Mouse (Mus musculus) intestine, postnatal 0 days (tissue): ENCODE measurements around the gene Vmn1r183. TPM values are rescaled to one million over a fixed set of nuclear protein-coding genes. Genes with fewer than 3 reads are reported as not detected.

Experiments
- ATAC-seq: fragments of 200-750 bp; cut with Nextera tagmentation; 2 replicates; pipeline ENCODE4 v1.8.0; 2017; ENCODE audit warnings: mild to moderate bottlenecking, moderate TSS enrichment, moderate library complexity
- H3K27ac ChIP-seq: fragments of 300-500 bp; sonication (generic); 2 replicates; pipeline ENCODE4 v1.5.1; 2014; ENCODE audit warnings: mild to moderate bottlenecking, low read depth, low read length, moderate library complexity
- H3K27me3 ChIP-seq: fragments of 300-500 bp; sonication (generic); replicated peaks from 2 replicates; pipeline ENCODE4 v1.6.1; 2014; ENCODE audit warnings: low read length, mixed read lengths; ENCODE audit not compliant: control insufficient read depth, insufficient read depth
- H3K36me3 ChIP-seq: fragments of 300-500 bp; sonication (generic); 2 replicates; pipeline ENCODE4 v1.6.1; 2014; ENCODE audit warnings: mild to moderate bottlenecking, moderate library complexity; ENCODE audit not compliant: control insufficient read depth, insufficient read depth
- H3K4me1 ChIP-seq: fragments of 300-500 bp; sonication (generic); replicated peaks from 2 replicates; pipeline ENCODE4 v1.6.1; 2014; ENCODE audit warnings: antibody characterized with exemption, low read length, mixed read lengths; ENCODE audit not compliant: control insufficient read depth, insufficient read depth
- H3K4me2 ChIP-seq: fragments of 300-500 bp; sonication (generic); replicated peaks from 2 replicates; pipeline ENCODE4 v1.6.1; 2014; ENCODE audit warnings: low read depth, mild to moderate bottlenecking, moderate library complexity
- H3K4me3 ChIP-seq: fragments of 300-500 bp; sonication (generic); 2 replicates; pipeline ENCODE4 v1.5.1; 2014; ENCODE audit warnings: low read depth, low read length
- H3K9ac ChIP-seq: fragments of 300-500 bp; sonication (generic); 2 replicates; pipeline ENCODE4 v1.6.1; 2014; ENCODE audit warnings: mild to moderate bottlenecking, low read depth, low read length
- H3K9me3 ChIP-seq: fragments of 300-500 bp; sonication (generic); 2 replicates; pipeline ENCODE4 v1.6.1; 2016; ENCODE audit warnings: mixed run types; ENCODE audit not compliant: control insufficient read depth
- CTCF ChIP-seq: sonication (generic); IDR thresholded peaks from 2 replicates; pipeline ENCODE4 v1.5.1; 2016; ENCODE audit warnings: low read depth, mild to moderate bottlenecking, control low read depth, antibody characterized with exemption, moderate library complexity
- WGBS: fragments of 180-500 bp; shearing (Covaris S2); extraction: QIAGEN DNeasy Blood & Tissue Kit; methylation state at CpG from one replicate; pipeline ENCODE4 v1.1.7; 2014; 5-methylcytosine and 5-hydroxymethylcytosine counted together
- polyA plus RNA-seq: library from polyadenylated mRNA; unstranded; fragments of >200 nt; fragmentation: Nextera tagmentation; extraction: Ambion mirVana; gene quantifications from 2 replicates; pipeline ENCODE4 v1.2.1, GENCODE M21; 2015

Vmn1r183 gene
- polyA plus RNA-seq, 1 experiment from 2014 or later: not detected

- no peak for TF ChIP-seq CTCF
- peaks cover 10% of the 10 kb centered on the region; the same call in 1 of the 2 replicates for H3K36me3 ChIP-seq
- 95% methylated on average over 12 of the region's 12 CpGs for WGBS
- H3K4me1 ChIP-seq: no peaks in the 10 kb centered on the region
- no peak overlapping the region for H3K27ac ChIP-seq
- no peak overlapping the region for H3K4me3 ChIP-seq
- no peaks in the 10 kb centered on the region for H3K27me3 ChIP-seq
- ATAC-seq: no peak
- no peaks in the 10 kb centered on the region for H3K9me3 ChIP-seq
- H3K4me2 ChIP-seq: no peak overlapping the region
- H3K9ac ChIP-seq: no peak overlapping the region
Observed at GRCm38 (mm10) chr7:24087485-24088125, 34.6 kb downstream of the Vmn1r183 start.

GRCm38 (mm10) chr7:24104403-24104802, 51.3 kb downstream of the Vmn1r183 start:
- ATAC-seq: no peak
- H3K9me3 ChIP-seq: peaks cover 58% of the 10 kb centered on the region
- no peaks in the 10 kb centered on the region for H3K27me3 ChIP-seq
- peak overlapping the region; percentile 51 for H3K27ac ChIP-seq
- no peak overlapping the region for H3K4me2 ChIP-seq
- WGBS: 94% methylated on average over 9 of the region's 9 CpGs
- H3K4me3 ChIP-seq: no peak overlapping the region
- TF ChIP-seq CTCF: no peak
- peaks cover 83% of the 10 kb centered on the region for H3K36me3 ChIP-seq
- no peak overlapping the region for H3K9ac ChIP-seq
- H3K4me1 ChIP-seq: no peaks in the 10 kb centered on the region

GRCm38 (mm10) chr7:24105144-24105703, 52.2 kb downstream of the Vmn1r183 start:
- peaks cover 58% of the 10 kb centered on the region for H3K9me3 ChIP-seq
- no peak for ATAC-seq
- 95% methylated on average over 18 of the region's 18 CpGs for WGBS
- H3K36me3 ChIP-seq: peaks cover 74% of the 10 kb centered on the region
- no peak overlapping the region for H3K4me3 ChIP-seq
- TF ChIP-seq CTCF: no peak
- no peak overlapping the region for H3K4me2 ChIP-seq
- H3K9ac ChIP-seq: no peak overlapping the region
- H3K27me3 ChIP-seq: no peaks in the 10 kb centered on the region
- H3K27ac ChIP-seq: peak overlapping the region; percentile 51; the same call in 1 of the 2 replicates
- no peaks in the 10 kb centered on the region for H3K4me1 ChIP-seq

- Histone ChIP-seq H3K27me3 (no peaks in the 10 kb centered on the region), H3K9me3 (peaks cover 23% of the 10 kb centered on the region), H3K36me3 (peaks cover 18% of the 10 kb centered on the region), H3K27ac (no peak overlapping the region), H3K4me2 (no peak overlapping the region), H3K4me3 (no peak overlapping the region), H3K9ac (no peak overlapping the region), H3K4me1 (no peaks in the 10 kb centered on the region)
- no peak for ATAC-seq
- TF ChIP-seq CTCF: no peak
- WGBS: 95% methylated on average over 7 of the region's 7 CpGs
Observed at GRCm38 (mm10) chr7:24110839-24111238, 57.8 kb downstream of the Vmn1r183 start.

GRCm38 (mm10) chr7:24111772-24112155, 58.7 kb downstream of the Vmn1r183 start:
- Histone ChIP-seq H3K27me3 (no peaks in the 10 kb centered on the region), H3K27ac (peak overlapping the region; percentile 81), H3K4me3 (peak overlapping the region; percentile 71), H3K9me3 (peaks cover 14% of the 10 kb centered on the region), H3K36me3 (peaks cover 9% of the 10 kb centered on the region), H3K9ac (peak overlapping the region; percentile 58), H3K4me2 (peak overlapping the region; percentile 86), H3K4me1 (no peaks in the 10 kb centered on the region)
- no peak for TF ChIP-seq CTCF
- 5% methylated on average over 9 of the region's 9 CpGs for WGBS
- ATAC-seq: no peak

- Histone ChIP-seq H3K9me3 (peaks cover 9% of the 10 kb centered on the region; the same call in 1 of the 2 replicates), H3K4me2 (peak within 1 kb of the TSS; percentile 86), H3K36me3 (peaks cover 6% of the 10 kb centered on the region; the same call in 1 of the 2 replicates), H3K4me3 (peak within 1 kb of the TSS; percentile 71), H3K9ac (peak within 1 kb of the TSS; percentile 58), H3K27me3 (no peaks in the 10 kb centered on the region), H3K27ac (peak within 1 kb of the TSS; percentile 81), H3K4me1 (no peaks in the 10 kb centered on the region)
- TF ChIP-seq CTCF: no peak
- ATAC-seq: peak; percentile 98
- WGBS: 3% methylated on average over 23 of the region's 23 CpGs
Observed at GRCm38 (mm10) chr7:24112156-24112856, 59.3 kb downstream of the Vmn1r183 start, which contains the start of gene Zfp112. TSS of gene Zfp112 (plus strand) at chr7:24112314.
